Mouse (Mus musculus): ENCODE data around the gene Rnasek. TPM values are rescaled to one million over a fixed set of nuclear protein-coding genes. Genes with fewer than 3 reads are reported as not detected.

Gene Rnasek
- polyA plus RNA-seq, 1 experiment from 2014 or later: 94.6 TPM

GRCm38 (mm10) chr11:70218741-70219470 is 20.7 kb downstream of the Rnasek start:
- Histone ChIP-seq H3K4me1 (ENCODE audit: control insufficient read depth, insufficient read depth, low read length) (peaks cover 10% of the 10 kb centered on the region; the same call in 1 of the 2 replicates), H3K4me3 (ENCODE audit: low read depth, low read length) (no peak overlapping the region), H3K4me2 (ENCODE audit: low read depth, severe bottlenecking) (peak overlapping the region; percentile 16; the same call in 1 of the 2 replicates), H3K27ac (replicated peaks; ENCODE audit: low read depth, low read length) (no peak overlapping the region), H3K36me3 (ENCODE audit: control insufficient read depth, insufficient read depth, low read length) (peaks cover 2% of the 10 kb centered on the region; the same call in 1 of the 2 replicates), H3K9ac (ENCODE audit: low read length) (0 out of 2 replicates have a peak overlapping the region, but pooled peaks have one; percentile 19), H3K27me3 (ENCODE audit: control insufficient read depth, insufficient read depth, low read length) (peaks cover 27% of the 10 kb centered on the region), H3K9me3 (ENCODE audit: control insufficient read depth, low read length) (no peaks in the 10 kb centered on the region)
- DNase-seq (ENCODE audit: low spot score) (no peak), ATAC-seq (ENCODE audit: insufficient number of reproducible peaks, low FRiP score, low TSS enrichment, low read depth) (no peak)
- 90% methylated on average over 15 of the region's 15 CpGs for WGBS

- H3K27me3 ChIP-seq (ENCODE audit: control insufficient read depth, insufficient read depth, low read length): peaks cover 35% of the 10 kb centered on the region
- H3K4me1 ChIP-seq (ENCODE audit: control insufficient read depth, insufficient read depth, low read length): peaks cover 13% of the 10 kb centered on the region; the same call in 1 of the 2 replicates
- 88% methylated on average over 4 of the region's 4 CpGs for WGBS
- no peak overlapping the region for H3K27ac ChIP-seq (replicated peaks; ENCODE audit: low read depth, low read length)
- H3K4me3 ChIP-seq (ENCODE audit: low read depth, low read length): no peak overlapping the region
- no peak for DNase-seq (ENCODE audit: low spot score)
- H3K9me3 ChIP-seq (ENCODE audit: control insufficient read depth, low read length): no peaks in the 10 kb centered on the region
- H3K9ac ChIP-seq (ENCODE audit: low read length): no peak overlapping the region
- peaks cover 2% of the 10 kb centered on the region; the same call in 1 of the 2 replicates for H3K36me3 ChIP-seq (ENCODE audit: control insufficient read depth, insufficient read depth, low read length)
- H3K4me2 ChIP-seq (ENCODE audit: low read depth, severe bottlenecking): no peak overlapping the region
- no peak for ATAC-seq (ENCODE audit: insufficient number of reproducible peaks, low FRiP score, low TSS enrichment, low read depth)
Measured at GRCm38 (mm10) chr11:70218039-70218438, 21.6 kb downstream of the Rnasek start.

GRCm38 (mm10) chr11:70216103-70216502 is 23.5 kb downstream of the Rnasek start:
- no peak overlapping the region for H3K4me3 ChIP-seq (ENCODE audit: low read depth, low read length)
- DNase-seq (ENCODE audit: low spot score) (no peak), ATAC-seq (ENCODE audit: insufficient number of reproducible peaks, low FRiP score, low TSS enrichment, low read depth) (no peak)
- peaks cover 40% of the 10 kb centered on the region for H3K27me3 ChIP-seq (ENCODE audit: control insufficient read depth, insufficient read depth, low read length)
- no peak overlapping the region for H3K27ac ChIP-seq (replicated peaks; ENCODE audit: low read depth, low read length)
- no peak overlapping the region for H3K4me2 ChIP-seq (ENCODE audit: low read depth, severe bottlenecking)
- H3K9ac ChIP-seq (ENCODE audit: low read length): no peak overlapping the region
- H3K36me3 ChIP-seq (ENCODE audit: control insufficient read depth, insufficient read depth, low read length): peaks cover 2% of the 10 kb centered on the region; the same call in 1 of the 2 replicates
- 48% methylated on average over 3 of the region's 3 CpGs for WGBS
- peaks cover 13% of the 10 kb centered on the region; the same call in 1 of the 2 replicates for H3K4me1 ChIP-seq (ENCODE audit: control insufficient read depth, insufficient read depth, low read length)
- H3K9me3 ChIP-seq (ENCODE audit: control insufficient read depth, low read length): no peaks in the 10 kb centered on the region

GRCm38 (mm10) chr11:70215301-70215700 is 24.3 kb downstream of the Rnasek start:
- Histone ChIP-seq H3K4me1 (ENCODE audit: control insufficient read depth, insufficient read depth, low read length) (peaks cover 13% of the 10 kb centered on the region; the same call in 1 of the 2 replicates), H3K27me3 (ENCODE audit: control insufficient read depth, insufficient read depth, low read length) (peaks cover 40% of the 10 kb centered on the region), H3K36me3 (ENCODE audit: control insufficient read depth, insufficient read depth, low read length) (peaks cover 2% of the 10 kb centered on the region; the same call in 1 of the 2 replicates), H3K9ac (ENCODE audit: low read length) (no peak overlapping the region), H3K9me3 (ENCODE audit: control insufficient read depth, low read length) (no peaks in the 10 kb centered on the region), H3K4me3 (ENCODE audit: low read depth, low read length) (no peak overlapping the region), H3K4me2 (ENCODE audit: low read depth, severe bottlenecking) (no peak overlapping the region), H3K27ac (replicated peaks; ENCODE audit: low read depth, low read length) (no peak overlapping the region)
- no peak for DNase-seq (ENCODE audit: low spot score)
- 0 out of 2 replicates have a peak, but pooled peaks have one; percentile 3 for ATAC-seq (ENCODE audit: insufficient number of reproducible peaks, low FRiP score, low TSS enrichment, low read depth)
- WGBS: 8% methylated on average over 22 of the region's 22 CpGs

- Histone ChIP-seq H3K9me3 (ENCODE audit: control insufficient read depth, low read length) (no peaks in the 10 kb centered on the region), H3K4me1 (ENCODE audit: control insufficient read depth, insufficient read depth, low read length) (peaks cover 13% of the 10 kb centered on the region; the same call in 1 of the 2 replicates), H3K4me2 (ENCODE audit: low read depth, severe bottlenecking) (peak overlapping the region; percentile 61), H3K4me3 (ENCODE audit: low read depth, low read length) (peak overlapping the region; percentile 33; the same call in 1 of the 2 replicates), H3K36me3 (ENCODE audit: control insufficient read depth, insufficient read depth, low read length) (peaks cover 2% of the 10 kb centered on the region; the same call in 1 of the 2 replicates), H3K9ac (ENCODE audit: low read length) (no peak overlapping the region), H3K27me3 (ENCODE audit: control insufficient read depth, insufficient read depth, low read length) (peaks cover 40% of the 10 kb centered on the region), H3K27ac (replicated peaks; ENCODE audit: low read depth, low read length) (no peak overlapping the region)
- DNase-seq (ENCODE audit: low spot score): no peak
- peak; percentile 35; the same call in 1 of the 2 replicates for ATAC-seq (ENCODE audit: insufficient number of reproducible peaks, low FRiP score, low TSS enrichment, low read depth)
- WGBS: 3% methylated on average over 18 of the region's 18 CpGs
Measured at GRCm38 (mm10) chr11:70214856-70215209, 24.8 kb downstream of the Rnasek start.

GRCm38 (mm10) chr11:70214191-70214855 is 25.3 kb downstream of the Rnasek start:
- Histone ChIP-seq H3K36me3 (ENCODE audit: control insufficient read depth, insufficient read depth, low read length) (peaks cover 2% of the 10 kb centered on the region; the same call in 1 of the 2 replicates), H3K4me1 (ENCODE audit: control insufficient read depth, insufficient read depth, low read length) (peaks cover 13% of the 10 kb centered on the region; the same call in 1 of the 2 replicates), H3K27me3 (ENCODE audit: control insufficient read depth, insufficient read depth, low read length) (peaks cover 40% of the 10 kb centered on the region), H3K9me3 (ENCODE audit: control insufficient read depth, low read length) (no peaks in the 10 kb centered on the region), H3K27ac (replicated peaks; ENCODE audit: low read depth, low read length) (no peak overlapping the region), H3K4me2 (ENCODE audit: low read depth, severe bottlenecking) (peak overlapping the region; percentile 61), H3K4me3 (ENCODE audit: low read depth, low read length) (peak overlapping the region; percentile 33), H3K9ac (ENCODE audit: low read length) (peak overlapping the region; percentile 49)
- under 1% methylated on average over 46 of the region's 46 CpGs for WGBS
- DNase-seq (ENCODE audit: low spot score) (peak; percentile 58), ATAC-seq (ENCODE audit: insufficient number of reproducible peaks, low FRiP score, low TSS enrichment, low read depth) (0 out of 2 replicates have a peak, but pooled peaks have one; percentile 23)

- peaks cover 40% of the 10 kb centered on the region for H3K27me3 ChIP-seq (ENCODE audit: control insufficient read depth, insufficient read depth, low read length)
- H3K9ac ChIP-seq (ENCODE audit: low read length): peak overlapping the region; percentile 49
- ATAC-seq (ENCODE audit: insufficient number of reproducible peaks, low FRiP score, low TSS enrichment, low read depth): no peak
Measured at GRCm38 (mm10) chr11:70213736-70214135, 25.9 kb downstream of the Rnasek start.

GRCm38 (mm10) chr11:70212896-70213295 is 26.7 kb downstream of the Rnasek start:
- ATAC-seq (ENCODE audit: insufficient number of reproducible peaks, low FRiP score, low TSS enrichment, low read depth) (no peak), DNase-seq (ENCODE audit: low spot score) (peak; percentile 71)
- Histone ChIP-seq H3K36me3 (ENCODE audit: control insufficient read depth, insufficient read depth, low read length) (peaks cover 2% of the 10 kb centered on the region; the same call in 1 of the 2 replicates), H3K4me2 (ENCODE audit: low read depth, severe bottlenecking) (no peak overlapping the region), H3K4me1 (ENCODE audit: control insufficient read depth, insufficient read depth, low read length) (peaks cover 13% of the 10 kb centered on the region; the same call in 1 of the 2 replicates), H3K4me3 (ENCODE audit: low read depth, low read length) (no peak overlapping the region), H3K9ac (ENCODE audit: low read length) (no peak overlapping the region), H3K27ac (replicated peaks; ENCODE audit: low read depth, low read length) (no peak overlapping the region), H3K9me3 (ENCODE audit: control insufficient read depth, low read length) (no peaks in the 10 kb centered on the region), H3K27me3 (ENCODE audit: control insufficient read depth, insufficient read depth, low read length) (peaks cover 40% of the 10 kb centered on the region)
- WGBS: 17% methylated on average over 9 of the region's 9 CpGs

More at GRCm38 (mm10) chr11:70213736-70214135, 25.9 kb downstream of the Rnasek start:
- no peaks in the 10 kb centered on the region for H3K9me3 ChIP-seq (ENCODE audit: control insufficient read depth, low read length)
- 7% methylated on average over 26 of the region's 26 CpGs for WGBS
- peak overlapping the region; percentile 61 for H3K4me2 ChIP-seq (ENCODE audit: low read depth, severe bottlenecking)
- H3K4me1 ChIP-seq (ENCODE audit: control insufficient read depth, insufficient read depth, low read length): peaks cover 13% of the 10 kb centered on the region; the same call in 1 of the 2 replicates
- H3K27ac ChIP-seq (replicated peaks; ENCODE audit: low read depth, low read length): no peak overlapping the region
- H3K36me3 ChIP-seq (ENCODE audit: control insufficient read depth, insufficient read depth, low read length): peaks cover 2% of the 10 kb centered on the region; the same call in 1 of the 2 replicates
- peak overlapping the region; percentile 33 for H3K4me3 ChIP-seq (ENCODE audit: low read depth, low read length)
- no peak for DNase-seq (ENCODE audit: low spot score)

All from limb, embryonic 11.5 days (tissue).